Mouse (Mus musculus) C2C12 (cell line): ENCODE measurements at regions not wholly inside any gene's neighbourhood (a gene's known extent, or its start where the extent isn't known, plus 50 kb on each side); places are given as distances from the start of the nearest gene placed in this dataset.
A peak's percentile ranks its signal among the peaks of the same experiment; 100 is the strongest.
"Not testable (repeated sequence)": the region's sequence is repeated elsewhere in the genome, so short reads cannot be mapped to it uniquely, and the experiment has no call there.

ENCODE experiments used
- H3K27me3 ChIP-seq: one replicate; pipeline ENCODE4 v1.6.1; 2011; ENCODE audit not compliant: control insufficient read depth, insufficient read depth, insufficient read length
- H3K36me3 ChIP-seq: one replicate; pipeline ENCODE4 v1.6.1; 2011; ENCODE audit not compliant: control insufficient read depth, insufficient read depth
- H3K4me3 ChIP-seq: one replicate; pipeline ENCODE4 v1.5.1; 2011; ENCODE audit warnings: mild to moderate bottlenecking, control low read depth; ENCODE audit not compliant: poor library complexity, insufficient read depth, severe bottlenecking
- H3K79me2 ChIP-seq: one replicate; pipeline ENCODE4 v1.6.1; 2011; ENCODE audit not compliant: control insufficient read depth, insufficient read depth
- H3K79me3 ChIP-seq: one replicate; pipeline ENCODE4 v1.6.1; 2011; ENCODE audit warnings: low read depth, control low read depth
- H3ac ChIP-seq: one replicate; pipeline ENCODE3; 2011; ENCODE audit warnings: low read depth; ENCODE audit not compliant: control insufficient read depth, insufficient read length
- CEBPB ChIP-seq: IDR thresholded peaks from one replicate; pipeline ENCODE4 v1.6.1; 2011; ENCODE audit warnings: low read depth, mild to moderate bottlenecking, control low read depth, moderate library complexity
- CTCF ChIP-seq: IDR thresholded peaks from one replicate; pipeline ENCODE4 v1.5.1; 2011; ENCODE audit not compliant: control insufficient read depth, insufficient read depth, insufficient read length
- FOSL1 ChIP-seq: IDR thresholded peaks from one replicate; pipeline ENCODE4 v1.8.0; 2011; ENCODE audit warnings: mild to moderate bottlenecking, low read length; ENCODE audit not compliant: poor library complexity, insufficient read depth, severe bottlenecking
- MAX ChIP-seq: IDR thresholded peaks from one replicate; pipeline ENCODE4 v1.6.1; 2011; ENCODE audit warnings: mild to moderate bottlenecking, control low read depth
- MYOD1 ChIP-seq: IDR thresholded peaks from one replicate; pipeline ENCODE4 v1.6.1; 2011; ENCODE audit warnings: low read depth; ENCODE audit not compliant: control insufficient read depth, insufficient read length
- MYOG ChIP-seq: IDR thresholded peaks from one replicate; pipeline ENCODE4 v1.6.1; 2011; ENCODE audit not compliant: control insufficient read depth, insufficient read length; ENCODE audit errors: extremely low read depth
- USF1 ChIP-seq: IDR thresholded peaks from one replicate; pipeline ENCODE4 v1.6.1; 2011; ENCODE audit warnings: low read depth, mild to moderate bottlenecking, control low read depth, moderate library complexity

- TF ChIP-seq CTCF (no peak), MAX (no peak), MYOD1 (no peak), MYOG (no peak), CEBPB (no peak), FOSL1 (no peak), USF1 (no peak)
- H3K27me3 ChIP-seq = no peaks in the 10 kb centered on the region
- H3ac ChIP-seq = no peak overlapping the region
- no peaks in the 10 kb centered on the region for H3K36me3 ChIP-seq
- H3K4me3 ChIP-seq = no peak overlapping the region
- no peaks in the 10 kb centered on the region for H3K79me3 ChIP-seq
- no peaks in the 10 kb centered on the region for H3K79me2 ChIP-seq
Measured at GRCm38 (mm10) chr15:32749971-32750370, 505.4 kb downstream of the Sema5a start.

GRCm38 (mm10) chr15:32751991-32752390 is 507.4 kb downstream of the Sema5a start:
- Histone ChIP-seq H3K79me2 (no peaks in the 10 kb centered on the region), H3K27me3 (no peaks in the 10 kb centered on the region)
- TF ChIP-seq CTCF (no peak), FOSL1 (no peak), MYOD1 (no peak), USF1 (no peak), MAX (no peak), CEBPB (no peak), MYOG (no peak)

DNA sequence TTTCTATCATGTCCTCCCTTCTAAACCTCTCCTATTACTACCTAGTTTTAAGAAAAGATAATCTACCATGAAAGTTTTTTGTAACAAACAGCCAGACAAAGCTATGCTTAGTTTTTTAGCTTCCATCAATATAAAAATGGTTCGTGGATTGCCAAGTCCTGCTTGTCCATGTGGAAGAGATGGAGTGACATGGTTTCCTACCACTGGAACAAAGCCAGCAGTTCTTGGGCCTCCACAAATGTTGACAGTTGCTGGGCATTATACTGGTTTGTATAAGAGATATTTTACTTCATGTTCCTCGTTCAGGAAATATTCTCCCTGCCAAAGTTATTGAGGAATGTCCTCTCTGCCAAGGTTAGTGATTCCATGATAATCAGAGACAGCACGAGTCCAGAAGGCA is 515.5 kb downstream of the Sema5a start:
- no peaks in the 10 kb centered on the region for H3K27me3 ChIP-seq
- H3K4me3 ChIP-seq = no peak overlapping the region
- H3ac ChIP-seq = no peak overlapping the region
- H3K79me3 ChIP-seq = no peaks in the 10 kb centered on the region
- H3K79me2 ChIP-seq = no peaks in the 10 kb centered on the region
- TF ChIP-seq FOSL1 = no peak
- no peak for TF ChIP-seq CEBPB
- TF ChIP-seq CTCF = no peak
- no peak for TF ChIP-seq MYOD1
- no peak for TF ChIP-seq MAX
- TF ChIP-seq USF1 = no peak
- no peak for TF ChIP-seq MYOG
- H3K36me3 ChIP-seq = no peaks in the 10 kb centered on the region

More at GRCm38 (mm10) chr15:32751991-32752390, 507.4 kb downstream of the Sema5a start:
- H3K79me3 ChIP-seq = no peaks in the 10 kb centered on the region
- no peak overlapping the region for H3K4me3 ChIP-seq
- H3ac ChIP-seq = no peak overlapping the region
- no peaks in the 10 kb centered on the region for H3K36me3 ChIP-seq

DNA sequence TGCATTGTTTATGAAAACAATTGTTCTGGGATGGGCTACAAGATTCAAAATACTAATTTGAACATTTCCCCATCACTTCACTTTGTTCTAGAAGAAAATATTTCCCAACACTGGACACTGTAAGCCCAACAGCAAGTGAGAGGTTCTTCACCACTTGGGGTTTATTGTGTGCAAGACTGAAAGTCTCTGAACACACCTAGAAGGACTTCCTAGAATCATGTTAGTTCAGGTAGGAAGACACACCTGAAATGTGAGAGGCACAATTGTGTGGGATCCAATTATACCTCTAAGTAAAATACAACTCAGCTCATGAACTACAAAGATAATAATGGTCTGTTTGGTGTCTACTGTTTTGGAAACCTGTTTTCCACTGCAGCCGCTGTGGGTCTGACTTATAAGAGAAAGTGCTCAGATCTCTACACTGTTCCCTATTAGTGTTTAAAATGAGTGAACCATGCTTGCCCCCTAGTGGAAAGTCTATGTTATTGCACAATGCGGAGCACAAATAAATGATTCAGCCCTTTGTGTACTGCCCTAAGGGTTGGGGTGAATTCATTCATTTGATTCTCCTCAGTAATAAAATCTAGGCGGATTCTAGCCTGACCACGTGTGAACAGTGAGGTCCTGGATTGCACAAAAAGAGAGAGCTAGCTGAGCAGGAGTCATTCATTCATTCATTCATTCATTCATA is 521.5 kb downstream of the Sema5a start:
- no peaks in the 10 kb centered on the region for H3K27me3 ChIP-seq
- H3K36me3 ChIP-seq = no peaks in the 10 kb centered on the region
- no peaks in the 10 kb centered on the region for H3K79me3 ChIP-seq
- no peak overlapping the region for H3ac ChIP-seq
- H3K79me2 ChIP-seq = no peaks in the 10 kb centered on the region
- TF ChIP-seq CEBPB (peak; percentile 5), MYOD1 (no peak)
- H3K4me3 ChIP-seq = no peak overlapping the region

DNA sequence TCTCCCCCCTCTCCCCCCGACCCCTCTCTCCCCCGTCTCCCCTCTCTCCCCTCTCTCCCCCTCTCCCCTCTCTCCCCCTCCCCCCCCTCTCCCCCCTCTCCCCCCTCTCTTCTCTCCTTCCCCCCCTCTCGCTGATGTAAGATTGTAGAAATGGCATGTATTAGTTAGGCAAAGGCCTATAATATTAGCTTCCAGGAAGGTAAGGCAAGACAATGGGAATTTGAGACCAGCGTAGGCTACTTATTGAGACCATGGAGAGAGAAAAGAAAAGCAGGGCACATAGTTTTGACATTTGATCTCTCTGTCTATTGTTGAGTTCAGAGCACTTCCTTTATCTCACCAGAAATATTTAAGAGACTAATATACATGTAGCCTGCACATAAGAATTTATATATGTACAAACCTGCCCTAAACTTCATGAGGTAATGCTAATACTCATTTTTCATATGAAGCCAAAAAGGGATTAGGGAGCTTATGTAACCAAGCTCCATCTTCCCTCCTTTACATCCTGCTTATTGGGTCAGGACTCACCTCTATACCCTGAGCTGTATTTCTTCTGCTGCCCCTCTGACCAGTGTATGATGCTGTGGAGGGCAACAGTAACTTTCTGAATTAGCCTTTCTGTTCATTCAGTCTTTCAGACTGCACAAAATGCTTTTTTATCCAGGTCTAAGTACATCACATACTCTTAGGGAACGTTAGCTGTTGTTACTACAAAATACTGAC is 522.3 kb downstream of the Sema5a start:
- Histone ChIP-seq H3K27me3 (no peaks in the 10 kb centered on the region), H3K4me3 (no peak overlapping the region), H3ac (no peak overlapping the region), H3K36me3 (no peaks in the 10 kb centered on the region), H3K79me3 (no peaks in the 10 kb centered on the region), H3K79me2 (no peaks in the 10 kb centered on the region)
- TF ChIP-seq MAX = no peak
- TF ChIP-seq USF1 = no peak
- TF ChIP-seq MYOD1 = no peak
- no peak for TF ChIP-seq CTCF
- no peak for TF ChIP-seq FOSL1
- no peak for TF ChIP-seq CEBPB
- no peak for TF ChIP-seq MYOG

GRCm38 (mm10) chr15:32778226-32778598 is 533.6 kb downstream of the Sema5a start:
- H3K4me3 ChIP-seq = peak overlapping the region; percentile 53
- not testable (repeated sequence) for H3K79me2 ChIP-seq

GRCm38 (mm10) chr15:32778599-32779273 is 534.1 kb downstream of the Sema5a start:
- H3K79me3 ChIP-seq, H3K27me3 ChIP-seq, H3K36me3 ChIP-seq, H3K79me2 ChIP-seq: not testable (repeated sequence)
- peak overlapping the region; percentile 49 for H3ac ChIP-seq
- H3K4me3 ChIP-seq = peak overlapping the region; percentile 53

More at GRCm38 (mm10) chr15:32778226-32778598, 533.6 kb downstream of the Sema5a start:
- H3K79me3 ChIP-seq, H3ac ChIP-seq, H3K36me3 ChIP-seq, H3K27me3 ChIP-seq: not testable (repeated sequence)

DNA sequence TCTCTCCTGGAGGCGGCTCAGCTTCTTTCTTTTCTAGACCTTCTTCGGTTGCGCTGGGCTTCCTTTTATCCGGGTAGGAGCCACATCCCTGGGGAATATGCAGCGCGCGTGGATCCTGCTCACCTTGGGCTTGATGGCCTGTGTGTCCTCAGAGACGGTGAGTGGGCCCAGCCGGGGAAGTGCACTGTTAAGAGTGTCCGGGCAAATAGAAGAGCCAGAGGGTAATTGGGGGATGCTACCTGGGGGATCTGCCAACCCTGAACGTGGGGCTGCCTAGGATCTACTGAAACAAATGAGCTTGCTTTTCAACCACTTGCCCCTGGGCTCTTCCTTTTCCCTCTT is 534.6 kb downstream of the Sema5a start:
- H3K36me3 ChIP-seq, H3K27me3 ChIP-seq, H3K79me2 ChIP-seq, H3K79me3 ChIP-seq: not testable (repeated sequence)
- Histone ChIP-seq H3ac (peak overlapping the region; percentile 49), H3K4me3 (peak overlapping the region; percentile 53)
